Mouse (Mus musculus) cerebellum, adult 2 months (tissue): ENCODE measurements around the gene Ccdc170. TPM values are rescaled to one million over a fixed set of nuclear protein-coding genes. Genes with fewer than 3 reads are reported as not detected.
A peak's percentile ranks its signal among the peaks of the same experiment; 100 is the strongest.
"Not testable (repeated sequence)": the region's sequence is repeated elsewhere in the genome, so short reads cannot be mapped to it uniquely, and the experiment has no call there.

Experiments used
- DNase-seq, 2 experiments: peaks; one replicate each; pipeline ENCODE4 v3.0.0; 2021
- H3K27ac ChIP-seq: fragments of 200-500 bp; 2 replicates; pipeline ENCODE4 v1.5.1; 2012; ENCODE audit warnings: low read length, control low read depth, inconsistent platforms; ENCODE audit not compliant: insufficient read depth
- H3K27me3 ChIP-seq: fragments of 200-500 bp; 2 replicates; pipeline ENCODE4 v1.6.1; 2012; ENCODE audit warnings: inconsistent platforms, mild to moderate bottlenecking, low read length, moderate library complexity; ENCODE audit not compliant: control insufficient read depth, insufficient read depth
- H3K4me1 ChIP-seq: fragments of 200-500 bp; 2 replicates; pipeline ENCODE4 v1.6.1; 2011; ENCODE audit warnings: low read length; ENCODE audit not compliant: control insufficient read depth, insufficient read depth
- H3K4me3 ChIP-seq: fragments of 200-500 bp; replicated peaks from 2 replicates; pipeline ENCODE3; 2011; ENCODE audit warnings: mild to moderate bottlenecking, low read depth, low read length, control low read depth; ENCODE audit not compliant: insufficient read depth
- CTCF ChIP-seq: fragments of 200-500 bp; IDR thresholded peaks from 2 replicates; pipeline ENCODE4 v1.5.1; 2011; ENCODE audit warnings: low read depth, mild to moderate bottlenecking, control low read depth, low read length, moderate library complexity, borderline replicate concordance; ENCODE audit not compliant: insufficient read depth
- POLR2A ChIP-seq: fragments of 200-500 bp; IDR thresholded peaks from 2 replicates; pipeline ENCODE4 v1.6.1; 2011; ENCODE audit warnings: low read length, control low read depth, borderline replicate concordance; ENCODE audit not compliant: insufficient read depth
- WGBS: fragments of 180-500 bp; shearing (Covaris S2); methylation state at CpG from one replicate; pipeline ENCODE4 v1.1.7; 2018; 5-methylcytosine and 5-hydroxymethylcytosine counted together
- polyA plus RNA-seq: library from polyadenylated mRNA; depleted of rRNA; stranded (reverse); fragments of >200 nt; gene quantifications from 2 replicates; pipeline ENCODE4 v1.2.3, GENCODE M21; 2012

Gene Ccdc170
- polyA plus RNA-seq, 1 experiment: 0.16 TPM

DNA sequence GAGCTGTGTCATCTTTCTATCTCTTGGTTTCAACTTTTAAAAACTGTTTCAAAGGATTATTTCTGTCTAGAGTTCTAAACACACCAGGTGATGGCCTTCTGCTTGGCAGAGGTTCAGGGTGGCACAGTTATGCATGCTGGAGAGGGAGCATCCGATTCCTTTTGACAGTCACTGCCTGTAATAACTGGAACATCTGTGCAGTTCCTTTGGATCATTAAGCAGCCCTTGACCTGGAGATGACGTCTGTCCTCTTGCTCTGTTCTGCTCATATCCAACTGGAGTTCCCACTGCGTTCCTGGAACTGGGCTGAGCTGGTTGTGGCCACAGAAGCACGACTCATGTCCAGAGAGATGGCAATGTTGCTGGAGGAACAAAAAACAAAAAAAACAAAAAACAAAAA, 107.3 kb downstream of the Ccdc170 start:
- Histone ChIP-seq H3K4me1 (no peaks in the 10 kb centered on the region), H3K4me3 (no peak overlapping the region), H3K27ac (no peak overlapping the region), H3K27me3 (no peaks in the 10 kb centered on the region)
- 20% methylated on average over 4 of the region's 4 CpGs for WGBS
- DNase-seq: peak in 1 of 2 experiments; percentile 5
- TF ChIP-seq CTCF (no peak), POLR2A (no peak)

DNA sequence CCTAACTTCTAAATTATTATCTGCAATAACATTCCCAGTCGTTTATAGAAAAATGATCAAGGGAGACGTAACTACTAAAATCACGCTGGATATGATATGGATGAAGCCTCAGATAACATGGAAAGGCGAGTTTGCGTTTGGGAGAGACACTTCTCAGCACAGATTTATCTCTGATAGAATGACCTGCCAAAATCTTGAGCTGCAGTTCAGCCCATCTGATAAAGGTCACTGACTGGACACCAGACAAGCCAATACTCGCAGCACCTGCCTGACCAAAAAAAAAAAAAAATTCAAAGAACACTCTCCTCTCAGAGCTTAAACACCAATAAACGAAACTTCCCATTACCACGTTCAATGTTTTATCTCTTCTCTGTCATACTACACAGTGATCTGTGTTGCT, 108.7 kb downstream of the Ccdc170 start:
- Histone ChIP-seq H3K4me1 (no peaks in the 10 kb centered on the region), H3K4me3 (no peak overlapping the region), H3K27me3 (no peaks in the 10 kb centered on the region), H3K27ac (no peak overlapping the region)
- WGBS: 77% methylated on average over 8 of the region's 8 CpGs
- DNase-seq: no peak
- TF ChIP-seq POLR2A (no peak), CTCF (no peak)

DNA sequence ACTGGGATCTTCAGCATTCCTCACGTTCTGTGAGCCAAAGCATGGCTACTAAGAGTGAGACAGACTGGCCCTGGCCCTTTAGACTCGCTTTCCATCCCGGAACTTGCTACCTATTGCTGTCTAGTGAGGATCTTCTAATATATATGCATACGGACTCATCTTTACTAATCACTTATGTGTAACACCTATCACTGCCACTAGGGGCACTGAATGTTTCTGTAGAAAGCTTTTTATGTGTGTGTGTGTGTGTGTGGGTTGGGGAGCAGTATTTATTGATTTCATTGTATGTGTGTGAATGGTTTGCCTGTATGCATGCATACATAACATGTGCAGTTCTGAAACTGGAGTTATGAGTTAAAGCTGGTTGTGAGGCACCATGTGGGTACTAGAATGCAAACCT, 111.5 kb downstream of the Ccdc170 start:
- Histone ChIP-seq H3K4me1 (no peaks in the 10 kb centered on the region), H3K4me3 (no peak overlapping the region), H3K27ac (no peak overlapping the region), H3K27me3 (no peaks in the 10 kb centered on the region)
- 69% methylated on average over 4 of the region's 4 CpGs for whole genome bisulfite sequencing
- TF ChIP-seq POLR2A: no peak
- peak; percentile 7; the same call in 1 of the 2 replicates for TF ChIP-seq CTCF
- no peak for DNase-seq

DNA sequence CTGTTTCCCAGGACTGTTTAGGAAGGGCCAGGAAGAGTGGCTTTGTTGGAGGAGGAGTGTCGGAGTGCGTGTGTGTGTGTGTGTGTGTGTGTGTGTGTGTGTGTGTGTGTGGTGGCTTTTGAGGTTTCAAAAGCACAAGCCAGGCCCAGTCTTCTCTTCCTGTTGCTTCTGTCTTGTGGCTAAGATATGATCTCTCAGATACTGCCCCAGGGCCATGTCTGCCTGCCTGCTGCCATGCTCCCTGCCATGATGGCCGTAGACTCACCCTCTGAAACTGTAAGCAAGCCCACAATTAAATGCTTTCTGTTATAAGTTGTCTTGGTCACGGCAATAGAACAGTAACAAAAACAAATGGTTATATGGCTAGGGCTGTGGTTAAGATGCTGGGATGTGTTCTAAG, 114.9 kb downstream of the Ccdc170 start:
- TF ChIP-seq CTCF (no peak), POLR2A (no peak)
- Histone ChIP-seq H3K4me3 (no peak overlapping the region), H3K27ac (no peak overlapping the region), H3K27me3 (no peaks in the 10 kb centered on the region), H3K4me1 (no peaks in the 10 kb centered on the region)
- DNase-seq: no peak
- 96% methylated on average over 4 of the region's 4 CpGs for WGBS

DNA sequence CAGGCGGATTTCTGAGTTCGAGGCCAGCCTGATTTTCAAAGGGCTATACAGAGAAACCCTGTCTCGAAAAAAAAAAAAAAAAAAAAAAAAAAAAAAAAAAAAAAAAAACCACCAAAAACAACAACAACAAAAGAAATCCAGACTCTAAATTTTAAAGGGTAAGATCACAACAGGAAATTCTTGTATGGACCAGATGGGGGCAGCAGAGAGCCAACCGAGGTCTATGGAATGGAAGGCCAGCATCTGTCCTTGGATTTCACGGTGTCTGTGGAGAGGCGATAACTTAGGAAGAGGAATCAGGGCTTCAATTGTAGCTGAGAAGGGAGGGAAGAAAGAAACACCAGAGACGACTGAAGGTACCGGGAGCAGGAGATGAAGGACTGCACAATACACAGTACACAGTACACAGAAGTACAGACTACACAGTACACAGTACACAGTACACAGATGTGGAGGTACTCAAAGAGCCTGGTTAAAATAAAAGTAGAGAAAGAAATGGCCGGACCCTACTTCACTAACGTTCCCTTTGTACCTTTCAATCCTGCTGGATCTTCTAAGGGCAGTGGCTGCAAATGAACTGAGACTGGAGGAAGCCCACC, 116.0 kb downstream of the Ccdc170 start:
- DNase-seq: peak; percentile 34 to 39
- Histone ChIP-seq H3K4me1 (no peaks in the 10 kb centered on the region), H3K4me3 (no peak overlapping the region), H3K27me3 (no peaks in the 10 kb centered on the region), H3K27ac (no peak overlapping the region)
- TF ChIP-seq POLR2A (no peak), CTCF (peak; percentile 67; the same call in 1 of the 2 replicates)
- 53% methylated on average over 10 of the region's 10 CpGs for WGBS

DNA sequence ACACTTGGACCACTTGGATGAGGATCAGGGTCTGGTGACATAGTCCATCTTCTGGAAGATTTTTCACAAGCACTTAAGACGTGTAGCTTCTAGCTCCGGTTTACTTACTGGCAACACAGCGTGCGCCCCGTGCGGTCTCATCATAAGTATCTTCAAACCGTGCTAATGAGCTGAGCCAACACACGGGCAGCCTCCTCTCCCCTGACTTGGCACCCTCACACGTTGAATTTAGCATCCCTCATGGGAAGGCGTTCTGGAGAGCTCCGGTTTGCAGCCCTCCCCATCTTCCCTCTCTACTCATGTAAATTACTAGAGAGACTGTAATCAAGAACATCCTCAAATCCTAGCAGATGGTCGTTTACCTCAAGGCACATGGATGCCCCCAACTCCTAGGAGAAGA, 116.6 kb downstream of the Ccdc170 start:
- no peak for DNase-seq
- 17% methylated on average over 12 of the region's 12 CpGs for WGBS
- no peaks in the 10 kb centered on the region for H3K27me3 ChIP-seq
- no peak for TF ChIP-seq POLR2A
- no peak overlapping the region for H3K27ac ChIP-seq
- H3K4me3 ChIP-seq: no peak overlapping the region
- no peaks in the 10 kb centered on the region for H3K4me1 ChIP-seq

DNA sequence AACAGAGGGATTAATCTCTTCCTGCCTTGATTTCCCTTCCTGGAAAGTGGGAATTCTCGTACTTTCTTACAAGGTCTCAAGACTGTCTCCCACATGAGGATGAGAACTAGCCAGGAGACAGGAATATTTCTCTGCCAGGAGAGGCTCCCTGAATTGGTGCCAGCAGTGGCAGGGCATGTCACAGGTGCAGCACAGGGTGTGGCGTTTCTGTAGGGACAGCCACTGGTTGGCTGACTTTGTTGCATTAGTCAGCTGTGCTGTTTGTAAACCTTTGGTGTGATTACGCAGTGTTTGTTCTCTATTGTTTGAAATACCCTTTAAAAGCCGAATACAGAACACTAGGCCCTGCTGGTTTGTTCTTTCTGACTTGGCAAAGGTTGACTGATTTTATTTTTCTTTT, 117.3 kb downstream of the Ccdc170 start:
- TF ChIP-seq CTCF: no peak
- TF ChIP-seq POLR2A: no peak
- H3K4me3 ChIP-seq: no peak overlapping the region
- DNase-seq: peak in 1 of 2 experiments; percentile 14
- 42% methylated on average over 4 of the region's 4 CpGs for WGBS
- no peaks in the 10 kb centered on the region for H3K4me1 ChIP-seq
- no peak overlapping the region for H3K27ac ChIP-seq
- H3K27me3 ChIP-seq: no peaks in the 10 kb centered on the region

DNA sequence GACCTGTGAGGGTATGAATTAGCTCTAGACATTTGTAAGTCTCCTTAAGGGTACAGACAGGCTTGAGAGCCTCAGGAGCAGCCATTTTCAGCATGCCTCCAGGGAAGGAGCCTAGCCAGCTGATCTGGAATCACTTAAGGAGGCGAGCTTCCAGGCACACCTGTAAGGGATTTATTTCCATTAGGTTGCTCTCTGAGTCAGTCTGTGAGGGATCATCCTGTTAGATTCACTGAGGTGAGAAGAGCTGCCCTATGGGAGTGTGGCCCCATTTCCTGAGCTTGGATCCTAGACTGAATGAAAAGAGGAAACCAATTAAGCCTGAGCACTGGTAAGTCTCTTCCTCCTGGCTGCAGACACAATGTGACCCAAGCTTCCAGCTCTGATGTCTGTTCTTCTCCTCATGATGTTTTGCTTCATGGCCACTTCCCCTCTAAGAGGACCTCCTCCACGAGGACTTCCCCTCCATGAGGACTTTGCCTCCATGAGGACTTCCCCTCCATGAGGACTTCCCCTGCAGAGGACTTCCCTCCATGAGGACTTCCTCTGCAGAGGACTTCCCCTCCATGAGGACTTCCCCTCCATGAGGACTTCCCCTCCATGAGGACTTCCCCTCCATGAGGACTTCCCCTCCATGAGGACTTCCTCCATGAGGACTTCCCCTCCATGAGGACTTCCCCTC, 118.6 kb downstream of the Ccdc170 start:
- Histone ChIP-seq H3K27me3 (no peaks in the 10 kb centered on the region), H3K4me1 (no peaks in the 10 kb centered on the region), H3K27ac (no peak overlapping the region), H3K4me3 (no peak overlapping the region)
- WGBS: 63% methylated on average over 2 of the region's 2 CpGs
- no peak for TF ChIP-seq CTCF
- TF ChIP-seq POLR2A: no peak
- DNase-seq: no peak

DNA sequence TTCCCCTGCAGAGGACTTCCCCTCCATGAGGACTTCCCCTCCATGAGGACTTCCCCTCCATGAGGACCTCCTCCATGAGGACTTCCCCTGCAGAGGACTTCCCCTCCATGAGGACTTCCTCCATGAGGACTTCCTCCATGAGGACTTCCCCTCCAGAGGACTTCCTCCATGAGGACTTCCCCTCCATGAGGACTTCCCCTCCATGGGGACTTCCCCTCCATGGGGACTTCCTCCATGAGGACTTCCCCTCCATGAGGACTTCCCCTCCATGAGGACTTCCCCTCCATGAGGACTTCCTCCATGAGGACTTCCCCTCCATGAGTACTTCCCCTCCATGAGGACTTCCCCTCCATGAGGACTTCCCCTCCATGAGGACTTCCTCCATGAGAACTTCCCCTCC, 119.3 kb downstream of the Ccdc170 start:
- H3K4me3 ChIP-seq, H3K27me3 ChIP-seq, H3K27ac ChIP-seq, H3K4me1 ChIP-seq, DNase-seq: not testable (repeated sequence)
